ENCODE assay signal across 12 mouse cellular contexts in genomic region chrX:52791944-52792719, GRCm38 (mm10). TPM values are rescaled to one million over a fixed set of nuclear protein-coding genes. Genes with fewer than 3 reads are reported as not detected.
DNase-seq lines count a peak whose midpoint lies in the region; ATAC-seq and TF ChIP-seq lines count a peak whose summit lies in the region.
"Had no signal": no experiment of that assay in that cellular context is flagged by ENCODE, and none has a peak within 500 bp of the region (broad histone marks: within the 10 kb centered on the region; RNA-seq: fewer than 3 reads in every experiment).

No protein-coding gene starts in this region.

- TF ChIP-seq CTCF in liver, adult 2 months (IDR thresholded peaks at IDR 0.05; ENCODE audit: low read depth, low read length): no peak
- no peak for TF ChIP-seq CTCF in liver, postnatal 0 days (IDR thresholded peaks at IDR 0.05; ENCODE audit: low read depth)

- no peaks in the 10 kb centered on the region for H3K36me3 ChIP-seq in liver, adult 2 months (ENCODE audit: control insufficient read depth, insufficient read depth, low read length)
- H3K36me3 ChIP-seq in liver, postnatal 0 days (replicated peaks; ENCODE audit: insufficient read depth, low read length): no peaks in the 10 kb centered on the region
- H3K36me3 ChIP-seq in hindbrain, embryonic 11.5 days (ENCODE audit: control insufficient read depth, insufficient read depth, low read length): no peaks in the 10 kb centered on the region
- H3K36me3 ChIP-seq in neural tube, embryonic 13.5 days: no peaks in the 10 kb centered on the region
- H3K36me3 ChIP-seq: G1E had no signal

- 53% methylated on average over 10 of the region's 10 CpGs for WGBS in liver, adult 2 months
- 37% methylated on average over 10 of the region's 10 CpGs for WGBS in liver, postnatal 0 days (ENCODE audit: insufficient replicate concordance)
- WGBS in hindbrain, embryonic 11.5 days: 38% methylated on average over 10 of the region's 10 CpGs
- 36% methylated on average over 10 of the region's 10 CpGs for WGBS in neural tube, embryonic 13.5 days

- H3K27me3 ChIP-seq in liver, adult 2 months (ENCODE audit: control insufficient read depth, insufficient read depth, low read length): no peaks in the 10 kb centered on the region
- H3K27me3 ChIP-seq in liver, postnatal 0 days (ENCODE audit: insufficient read depth, low read length): 0 out of 2 replicates have a peak, but pooled peaks cover 4% of the 10 kb centered on the region
- H3K27me3 ChIP-seq in hindbrain, embryonic 11.5 days (ENCODE audit: control insufficient read depth, insufficient read depth, low read length): no peaks in the 10 kb centered on the region
- no peaks in the 10 kb centered on the region for H3K27me3 ChIP-seq in neural tube, embryonic 13.5 days

- H3K9me3 ChIP-seq in liver, postnatal 0 days (ENCODE audit: low read length): no peaks in the 10 kb centered on the region
- H3K9me3 ChIP-seq in hindbrain, embryonic 11.5 days (ENCODE audit: control insufficient read depth, low read length): no peaks in the 10 kb centered on the region
- no peaks in the 10 kb centered on the region for H3K9me3 ChIP-seq in neural tube, embryonic 13.5 days
- H3K9me3 ChIP-seq: G1E had no signal

- no peak overlapping the region for H3K4me2 ChIP-seq in liver, postnatal 0 days (ENCODE audit: low read depth, low read length)
- H3K4me2 ChIP-seq in hindbrain, embryonic 11.5 days (replicated peaks; ENCODE audit: low read depth, low read length): no peak overlapping the region
- H3K4me2 ChIP-seq in neural tube, embryonic 13.5 days: peak overlapping the region; percentile 54

- ATAC-seq in liver, postnatal 0 days: no peak
- ATAC-seq in hindbrain, embryonic 11.5 days (ENCODE audit: low FRiP score): no peak
- no peak for ATAC-seq in neural tube, embryonic 13.5 days (ENCODE audit: low read depth)

- H3K79me2 ChIP-seq in liver, adult 2 months (ENCODE audit: control insufficient read depth, insufficient read depth, low read length): no peaks in the 10 kb centered on the region

- TF ChIP-seq POLR2A in liver, adult 2 months (IDR thresholded peaks at IDR 0.05; ENCODE audit: extremely low read depth, insufficient read depth, low read length): no peak

- no peaks in the 10 kb centered on the region for H3K4me1 ChIP-seq in liver, adult 2 months (ENCODE audit: control insufficient read depth, insufficient read depth, low read length)
- no peaks in the 10 kb centered on the region for H3K4me1 ChIP-seq in liver, postnatal 0 days (ENCODE audit: insufficient read depth)
- no peaks in the 10 kb centered on the region for H3K4me1 ChIP-seq in hindbrain, embryonic 11.5 days (replicated peaks; ENCODE audit: control insufficient read depth, insufficient read depth, low read length)
- no peaks in the 10 kb centered on the region; the same call in 1 of the 2 replicates for H3K4me1 ChIP-seq in neural tube, embryonic 13.5 days (replicated peaks)

- H3K4me3 ChIP-seq in liver, adult 2 months (ENCODE audit: insufficient read depth, low read depth, low read length): no peak overlapping the region
- H3K4me3 ChIP-seq in liver, postnatal 0 days (ENCODE audit: low read depth, low read length): no peak overlapping the region
- no peak overlapping the region for H3K4me3 ChIP-seq in hindbrain, embryonic 11.5 days (ENCODE audit: low read depth, low read length)
- peak overlapping the region; percentile 48; the same call in 1 of the 2 replicates for H3K4me3 ChIP-seq in neural tube, embryonic 13.5 days
- H3K4me3 ChIP-seq: myocyte had no signal

- no peak overlapping the region for H3K9ac ChIP-seq in liver, adult 2 months (ENCODE audit: low read depth, low read length)
- no peak overlapping the region for H3K9ac ChIP-seq in liver, postnatal 0 days (replicated peaks)
- H3K9ac ChIP-seq in hindbrain, embryonic 11.5 days (ENCODE audit: low read depth, low read length): no peak overlapping the region
- H3K9ac ChIP-seq in neural tube, embryonic 13.5 days: no peak overlapping the region

- H3K27ac ChIP-seq in liver, adult 2 months (replicated peaks; ENCODE audit: insufficient read depth, low read depth, low read length): 0 out of 2 replicates have a peak overlapping the region, but pooled peaks have one; percentile 29
- no peak overlapping the region for H3K27ac ChIP-seq in liver, postnatal 0 days (ENCODE audit: low read depth)
- H3K27ac ChIP-seq in hindbrain, embryonic 11.5 days (ENCODE audit: low read depth, low read length): no peak overlapping the region
- H3K27ac ChIP-seq in neural tube, embryonic 13.5 days (replicated peaks): no peak overlapping the region

- TF ChIP-seq EP300 in liver, postnatal 0 days (IDR thresholded peaks at IDR 0.05; ENCODE audit: low read depth): no peak

- DNase-seq in liver, adult 2 months (ENCODE audit: extremely low read depth, low read depth, low spot score): no peak
- no peak for DNase-seq in liver, postnatal 0 days
- DNase-seq in hindbrain, embryonic 11.5 days (ENCODE audit: low spot score): peak; percentile 6
- peak; percentile 18 for DNase-seq in kidney, postnatal 14 days
- no peak for DNase-seq in urinary bladder, postnatal 14 days (ENCODE audit: low spot score)
- DNase-seq in thymus, postnatal 0 days (ENCODE audit: low spot score): no peak
- DNase-seq: cerebellum, postnatal 36 days; layer of hippocampus, adult 9-11 months; thymus, postnatal 4 days had no signal

RNA-seq across cellular contexts. Expression of gene Ccdc160, which starts 1.1 kb away (rescaled TPM):
- 0.27 and 0.37 TPM in 2 replicates for total RNA-seq in liver, adult 2 months (2014; rRNA removed)
- polyA plus RNA-seq in liver, adult 2 months (2012; rRNA removed): not detected in 2 replicates
- polyA plus RNA-seq in liver, postnatal 0 days (2015; fragmentation: Nextera tagmentation; extraction: Ambion mirVana): 0.09 and 0.29 TPM in 2 replicates
- 4.7 and 5.6 TPM in 2 replicates for polyA plus RNA-seq in hindbrain, embryonic 11.5 days (2014; fragmentation: Nextera tagmentation; extraction: Ambion mirVana)
- 4.7 and 5.1 TPM in 2 replicates for polyA plus RNA-seq in neural tube, embryonic 13.5 days (2015; fragmentation: Nextera tagmentation; extraction: Ambion mirVana)
- 0.10 and 0.29 TPM in 2 replicates for polyA plus RNA-seq in thymus, postnatal 0 days (2015; fragmentation: Nextera tagmentation; extraction: Ambion mirVana)
- polyA plus RNA-seq: G1E, myocyte had no signal

Comparison
In these comparisons a context has a peak if more than half of its experiments do, and no peak if none do; other contexts are left out.
1. DNase-seq: peak in hindbrain, embryonic 11.5 days (single experiment) and kidney, postnatal 14 days (single experiment); none in liver, adult 2 months (single experiment), liver, postnatal 0 days (single experiment), urinary bladder, postnatal 14 days (single experiment) and thymus, postnatal 0 days (single experiment).